Mouse (Mus musculus) limb, embryonic 12.5 days (tissue): Measurements from ENCODE around the gene Pbx2. TPM values are rescaled to one million over a fixed set of nuclear protein-coding genes. Genes with fewer than 3 reads are reported as not detected.

ENCODE experiments used
- ATAC-seq: fragments of 200-750 bp; cut with Nextera tagmentation; 2 replicates; pipeline ENCODE4 v1.8.0; 2017; ENCODE audit warnings: low read depth, moderate TSS enrichment; ENCODE audit not compliant: insufficient number of reproducible peaks, insufficient read depth, low FRiP score, low TSS enrichment
- H3K27ac ChIP-seq: fragments of 300-500 bp; sonication (generic); 2 replicates; pipeline ENCODE4 v1.5.1; 2016; ENCODE audit warnings: mild to moderate bottlenecking, moderate library complexity
- H3K27me3 ChIP-seq: fragments of 300-500 bp; sonication (generic); 2 replicates; pipeline ENCODE4 v1.6.1; 2016; ENCODE audit warnings: mild to moderate bottlenecking, moderate library complexity
- H3K36me3 ChIP-seq: fragments of 300-500 bp; sonication (generic); 2 replicates; pipeline ENCODE4 v1.6.1; 2016; ENCODE audit warnings: mild to moderate bottlenecking, moderate library complexity
- H3K4me1 ChIP-seq: fragments of 300-500 bp; sonication (generic); replicated peaks from 2 replicates; pipeline ENCODE4 v1.6.1; 2016
- H3K4me2 ChIP-seq: fragments of 300-500 bp; sonication (generic); 2 replicates; pipeline ENCODE4 v1.6.1; 2016; ENCODE audit warnings: mild to moderate bottlenecking, moderate library complexity
- H3K4me3 ChIP-seq: fragments of 300-500 bp; sonication (generic); replicated peaks from 2 replicates; pipeline ENCODE4 v1.5.1; 2016; ENCODE audit warnings: mild to moderate bottlenecking
- H3K9ac ChIP-seq: fragments of 300-500 bp; sonication (generic); replicated peaks from 2 replicates; pipeline ENCODE4 v1.6.1; 2016; ENCODE audit warnings: mild to moderate bottlenecking, moderate library complexity
- H3K9me3 ChIP-seq: fragments of 300-500 bp; sonication (generic); 2 replicates; pipeline ENCODE4 v1.6.1; 2016; ENCODE audit warnings: mild to moderate bottlenecking, moderate library complexity
- WGBS: fragments of 180-500 bp; shearing (Covaris S2); methylation state at CpG from one replicate; pipeline ENCODE4 v1.1.7; 2016; 5-methylcytosine and 5-hydroxymethylcytosine counted together
- polyA plus RNA-seq: library from polyadenylated mRNA; unstranded; fragments of >200 nt; fragmentation: Nextera tagmentation; extraction: Ambion mirVana; gene quantifications from 2 replicates; pipeline ENCODE4 v1.2.1, GENCODE M21; 2016

Gene Pbx2
- polyA plus RNA-seq, 1 experiment from 2014 or later: 24.6 TPM

DNA sequence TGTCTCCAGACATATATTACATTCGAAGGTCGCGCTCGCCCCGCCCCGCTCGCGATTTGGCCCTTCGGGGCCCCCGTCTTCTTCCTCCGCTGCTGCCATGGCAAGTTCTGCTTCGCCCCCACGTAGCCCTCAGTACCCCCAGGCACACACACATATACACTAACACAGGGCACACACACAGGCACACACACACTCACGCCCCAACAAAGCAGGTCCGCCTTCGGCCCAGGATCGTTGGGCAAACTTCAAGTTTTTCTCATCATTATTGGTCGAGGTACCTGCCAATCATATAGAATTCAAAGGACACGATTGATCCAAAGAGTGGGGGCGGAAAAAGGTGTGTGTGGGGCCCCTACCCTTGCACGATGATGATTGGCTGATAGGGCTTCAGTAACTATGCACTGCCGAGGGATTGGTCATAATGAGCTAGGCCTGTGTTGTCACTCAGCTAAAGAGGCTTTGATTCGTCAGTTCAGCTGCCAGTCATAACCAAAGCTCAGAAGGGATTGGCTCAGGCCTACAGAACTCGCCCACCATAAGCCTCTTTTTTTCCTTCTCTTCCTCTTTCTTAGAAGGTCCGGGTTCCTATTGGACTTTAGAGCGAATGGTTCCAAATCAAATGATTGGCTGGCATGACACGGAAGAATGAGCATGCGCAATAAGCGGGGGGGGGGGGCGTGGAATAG is 12.5 kb downstream of the Pbx2 start, which contains the start of gene Rnf5:
TSS of gene Rnf5 (minus strand) at position 316 of the 686 bp plus-strand sequence.
- ATAC-seq: peak; percentile 95
- Histone ChIP-seq H3K4me3 (peak within 1 kb of the TSS; percentile 96), H3K27ac (peak within 1 kb of the TSS; percentile 91), H3K4me2 (peak within 1 kb of the TSS; percentile 94), H3K27me3 (no peaks in the 10 kb centered on the region), H3K9me3 (no peaks in the 10 kb centered on the region), H3K4me1 (peaks cover 41% of the 10 kb centered on the region), H3K36me3 (peaks cover 33% of the 10 kb centered on the region), H3K9ac (peak within 1 kb of the TSS; percentile 76)
- under 1% methylated on average over 30 of the region's 30 CpGs for WGBS

DNA sequence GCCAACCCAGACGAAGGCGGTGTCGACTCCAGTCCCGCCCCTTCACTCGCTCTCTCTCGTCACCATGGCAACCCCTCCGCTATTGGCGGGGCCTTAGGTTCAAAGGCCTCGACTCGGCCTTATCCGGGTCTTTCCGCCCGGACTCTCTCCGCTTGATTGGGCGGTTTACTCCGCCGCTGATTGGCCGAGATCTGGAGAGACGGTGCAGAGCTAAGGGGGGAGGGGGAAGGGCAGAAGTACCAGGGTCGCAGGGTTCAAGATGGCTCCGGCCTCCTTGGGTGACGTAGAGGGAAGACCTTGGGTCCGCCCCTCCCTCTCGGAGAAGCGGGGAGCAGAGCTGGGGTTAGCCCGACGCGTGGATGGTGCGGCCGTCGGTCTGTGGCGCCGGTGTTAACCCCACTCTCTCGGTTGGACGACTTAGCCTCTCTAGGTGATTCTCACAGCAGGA is 13.0 kb downstream of the Pbx2 start, which contains the start of gene Agpat1:
TSS of gene Agpat1 (plus strand) at position 202 of the 448 bp plus-strand sequence.
- Histone ChIP-seq H3K27ac (peak within 1 kb of the TSS; percentile 91), H3K9ac (peak within 1 kb of the TSS; percentile 97), H3K4me2 (peak within 1 kb of the TSS; percentile 94), H3K4me1 (peaks cover 45% of the 10 kb centered on the region), H3K4me3 (peak within 1 kb of the TSS; percentile 96), H3K9me3 (no peaks in the 10 kb centered on the region), H3K36me3 (peaks cover 35% of the 10 kb centered on the region), H3K27me3 (no peaks in the 10 kb centered on the region)
- WGBS: under 1% methylated on average over 34 of the region's 35 CpGs
- peak; percentile 86 for ATAC-seq

DNA sequence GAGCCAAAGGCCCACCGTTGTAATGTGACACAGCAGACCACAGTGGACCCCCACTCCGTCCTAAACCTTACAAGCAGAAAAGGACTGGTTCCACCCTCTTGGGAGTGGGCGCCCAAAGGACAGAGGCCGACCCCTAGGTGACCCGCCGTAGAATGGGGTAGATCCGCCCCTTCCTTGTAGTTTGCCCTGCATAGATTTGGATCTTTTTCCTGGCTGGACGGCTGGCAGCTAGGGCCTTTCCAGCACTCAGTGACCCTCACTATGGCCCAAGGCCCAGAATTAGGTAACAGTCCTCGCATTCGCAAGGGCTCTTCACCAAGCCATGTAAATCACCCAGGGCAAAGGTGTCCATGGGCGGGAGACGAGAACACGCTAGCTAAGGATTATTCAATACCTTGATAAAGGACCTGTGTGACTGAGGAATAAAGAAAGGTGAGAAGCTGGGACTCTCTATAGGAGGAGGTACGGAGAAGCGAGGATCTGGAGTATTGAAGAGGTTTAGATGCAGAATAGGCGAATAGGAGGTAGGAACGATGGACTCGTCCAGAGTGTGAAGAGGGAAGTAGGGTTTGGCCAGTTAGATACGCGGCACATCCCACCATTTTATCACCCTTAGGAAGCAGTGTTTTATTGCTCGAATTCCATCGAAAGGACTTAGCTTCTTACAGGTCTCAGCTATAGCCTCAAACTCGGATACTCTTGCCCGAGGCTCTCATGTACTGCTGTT is 13.6 kb downstream of the Pbx2 start:
- Histone ChIP-seq H3K36me3 (peaks cover 34% of the 10 kb centered on the region), H3K27ac (peak overlapping the region; percentile 91), H3K4me3 (peak overlapping the region; percentile 96), H3K9ac (peak overlapping the region; percentile 97), H3K4me2 (peak overlapping the region; percentile 94), H3K27me3 (no peaks in the 10 kb centered on the region), H3K9me3 (no peaks in the 10 kb centered on the region), H3K4me1 (peaks cover 45% of the 10 kb centered on the region)
- 13% methylated on average over 24 of the region's 24 CpGs for WGBS
- ATAC-seq: no peak

DNA sequence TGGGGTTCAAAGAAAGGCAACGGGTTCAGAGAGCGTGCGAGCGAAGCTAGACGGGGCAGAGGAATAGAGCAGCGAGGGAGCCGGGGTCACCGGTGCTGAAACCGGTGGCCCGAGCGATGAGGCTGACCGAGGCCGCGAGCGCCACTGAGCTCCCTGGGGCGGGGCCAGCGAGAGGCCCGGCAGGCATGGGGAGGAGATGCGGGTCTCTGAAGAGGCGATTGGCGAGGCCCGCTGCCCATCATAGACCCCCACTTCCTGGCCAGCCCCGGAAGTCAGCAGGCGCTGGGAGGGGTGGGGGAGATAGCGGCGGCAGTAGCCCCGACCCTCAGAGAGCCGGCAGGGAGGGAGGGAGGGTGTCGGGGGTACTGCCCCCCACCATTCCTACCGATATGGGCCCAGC is 14.5 kb downstream of the Pbx2 start:
- no peaks in the 10 kb centered on the region for H3K9me3 ChIP-seq
- peak; percentile 33; the same call in 1 of the 2 replicates for ATAC-seq
- H3K9ac ChIP-seq: peak overlapping the region; percentile 97
- no peaks in the 10 kb centered on the region for H3K27me3 ChIP-seq
- peaks cover 30% of the 10 kb centered on the region for H3K36me3 ChIP-seq
- WGBS: under 1% methylated on average over 24 of the region's 30 CpGs
- H3K4me1 ChIP-seq: peaks cover 45% of the 10 kb centered on the region
- peak overlapping the region; percentile 91 for H3K27ac ChIP-seq
- H3K4me2 ChIP-seq: peak overlapping the region; percentile 94
- peak overlapping the region; percentile 96 for H3K4me3 ChIP-seq

DNA sequence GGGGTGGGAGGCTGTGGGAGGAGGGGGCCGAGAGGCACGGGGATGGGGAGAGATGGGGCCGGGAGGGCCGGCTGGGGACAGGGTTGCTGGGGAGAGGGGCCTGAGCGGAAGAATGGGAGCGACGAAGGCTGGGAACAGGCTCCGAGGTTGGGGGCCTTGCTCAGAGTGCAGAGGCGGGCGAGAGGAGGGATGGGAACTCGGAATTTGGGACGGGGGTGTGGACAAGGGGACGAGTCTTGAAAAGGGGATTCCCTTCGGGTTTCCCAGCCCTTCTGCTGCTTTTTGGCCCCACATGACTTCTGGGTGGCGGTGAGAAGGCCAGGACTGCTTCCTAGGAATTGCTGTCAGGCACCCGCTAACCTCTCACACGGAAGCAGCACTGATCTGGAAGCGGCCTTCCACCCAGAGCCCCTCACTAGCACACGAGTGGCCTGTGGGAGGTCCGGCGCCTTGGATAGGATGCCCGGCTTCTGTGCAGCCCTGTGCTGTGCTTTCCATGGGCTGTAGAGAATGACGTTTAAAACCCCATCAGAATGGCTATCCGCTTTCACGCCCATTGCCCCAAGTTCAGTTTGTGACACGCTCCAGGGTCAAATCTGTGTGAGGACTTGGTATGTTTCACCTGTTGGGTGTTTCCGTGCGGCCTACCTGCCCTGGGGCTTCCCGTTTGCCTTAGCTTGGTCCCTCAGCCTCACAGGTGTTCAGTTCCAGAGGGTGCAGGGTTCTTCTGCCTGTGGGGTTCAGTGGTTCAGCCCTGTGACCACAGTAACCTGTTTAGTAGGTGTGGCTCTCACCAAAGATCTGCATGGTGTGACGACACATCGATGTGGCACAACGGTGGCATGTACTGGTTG is 15.3 kb downstream of the Pbx2 start:
- no peaks in the 10 kb centered on the region for H3K9me3 ChIP-seq
- no peaks in the 10 kb centered on the region for H3K27me3 ChIP-seq
- peak overlapping the region; percentile 91 for H3K27ac ChIP-seq
- H3K36me3 ChIP-seq: peaks cover 30% of the 10 kb centered on the region
- 16% methylated on average over 32 of the region's 32 CpGs for WGBS
- H3K4me3 ChIP-seq: peak overlapping the region; percentile 96
- peak overlapping the region; percentile 94 for H3K4me2 ChIP-seq
- ATAC-seq: no peak
- peaks cover 45% of the 10 kb centered on the region for H3K4me1 ChIP-seq
- peak overlapping the region; percentile 97 for H3K9ac ChIP-seq

DNA sequence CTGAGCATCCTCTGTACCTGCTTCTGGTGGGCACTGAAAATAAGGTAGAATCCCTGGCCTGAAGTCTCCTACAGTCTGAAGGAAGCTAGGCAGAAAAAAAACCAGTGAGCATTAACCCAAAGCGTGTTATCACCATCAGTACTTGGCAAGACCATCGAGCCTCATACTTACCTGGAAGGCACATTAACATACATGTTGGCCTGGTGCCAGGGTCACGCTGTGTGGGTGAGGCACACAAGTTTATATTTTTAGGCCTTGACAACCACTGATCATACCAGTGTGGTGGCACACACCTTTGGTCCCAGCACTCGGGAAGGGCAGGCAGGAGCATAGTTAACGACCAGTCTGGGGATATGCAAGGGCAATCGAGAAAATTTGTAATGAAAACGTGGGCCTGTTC is 16.9 kb downstream of the Pbx2 start:
- peaks cover 39% of the 10 kb centered on the region for H3K36me3 ChIP-seq
- peaks cover 35% of the 10 kb centered on the region for H3K4me1 ChIP-seq
- H3K4me3 ChIP-seq: no peak overlapping the region
- no peak for ATAC-seq
- H3K27me3 ChIP-seq: no peaks in the 10 kb centered on the region
- no peak overlapping the region for H3K4me2 ChIP-seq
- H3K9me3 ChIP-seq: no peaks in the 10 kb centered on the region
- 84% methylated on average over 7 of the region's 7 CpGs for WGBS
- H3K27ac ChIP-seq: no peak overlapping the region
- no peak overlapping the region for H3K9ac ChIP-seq

DNA sequence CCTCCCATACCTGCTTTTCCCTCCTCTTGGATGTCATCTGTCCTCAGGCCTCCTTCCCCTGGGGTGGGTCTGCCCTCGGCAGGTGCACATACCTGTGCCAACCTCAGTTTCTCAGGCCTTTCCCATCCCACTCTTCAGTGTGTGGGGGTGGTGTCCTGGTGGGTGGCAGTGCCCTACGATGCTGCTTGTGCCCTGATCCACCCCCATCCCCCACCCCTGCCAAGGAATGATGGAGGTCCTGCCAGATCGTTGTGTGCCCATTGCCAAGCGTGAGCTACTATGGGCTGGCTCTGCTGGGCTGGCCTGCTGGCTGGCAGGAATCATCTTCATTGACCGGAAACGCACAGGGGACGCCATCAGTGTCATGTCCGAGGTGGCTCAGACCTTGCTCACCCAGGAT is 20.0 kb downstream of the Pbx2 start:
- ATAC-seq: no peak
- Histone ChIP-seq H3K4me3 (no peak overlapping the region), H3K9me3 (no peaks in the 10 kb centered on the region), H3K27ac (no peak overlapping the region), H3K27me3 (no peaks in the 10 kb centered on the region), H3K4me2 (no peak overlapping the region), H3K36me3 (peaks cover 68% of the 10 kb centered on the region), H3K9ac (0 out of 2 replicates have a peak overlapping the region, but pooled peaks have one; percentile 8), H3K4me1 (peaks cover 24% of the 10 kb centered on the region)
- WGBS: 95% methylated on average over 8 of the region's 8 CpGs

DNA sequence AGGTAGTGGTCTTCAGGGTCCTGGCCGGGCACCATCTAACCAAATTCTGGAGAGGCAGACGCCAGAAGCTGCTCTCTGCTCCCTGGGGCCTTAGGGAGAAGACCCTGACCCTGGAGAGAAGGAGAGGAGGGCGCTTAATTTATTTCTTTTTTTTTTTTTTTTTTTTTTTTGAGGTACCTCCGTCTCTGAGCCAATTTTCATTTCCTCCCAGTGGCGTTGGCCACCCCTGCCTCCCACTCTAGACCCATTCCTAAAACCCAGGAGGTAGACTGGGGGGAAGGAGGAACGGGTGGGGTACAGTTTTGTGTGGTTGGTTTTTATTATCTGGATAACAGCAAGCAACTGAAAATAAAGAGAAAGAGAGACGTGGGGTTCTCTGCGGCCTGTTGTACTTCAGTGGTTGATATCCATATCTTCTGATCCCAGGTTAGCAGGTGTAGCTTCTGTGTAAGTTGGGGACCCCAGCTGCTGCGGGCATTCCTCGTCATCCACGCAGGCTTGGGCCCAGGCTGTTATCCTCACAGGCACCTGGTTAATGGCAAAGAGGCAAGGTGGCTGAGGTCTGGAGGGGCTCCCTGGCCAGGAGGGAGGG is 22.1 kb downstream of the Pbx2 start:
- H3K9ac ChIP-seq: no peak overlapping the region
- H3K9me3 ChIP-seq: no peaks in the 10 kb centered on the region
- no peak for ATAC-seq
- H3K4me1 ChIP-seq: peaks cover 7% of the 10 kb centered on the region
- H3K27me3 ChIP-seq: no peaks in the 10 kb centered on the region
- H3K4me2 ChIP-seq: no peak overlapping the region
- no peak overlapping the region for H3K4me3 ChIP-seq
- peaks cover 79% of the 10 kb centered on the region for H3K36me3 ChIP-seq
- H3K27ac ChIP-seq: no peak overlapping the region
- 87% methylated on average over 11 of the region's 11 CpGs for WGBS

DNA sequence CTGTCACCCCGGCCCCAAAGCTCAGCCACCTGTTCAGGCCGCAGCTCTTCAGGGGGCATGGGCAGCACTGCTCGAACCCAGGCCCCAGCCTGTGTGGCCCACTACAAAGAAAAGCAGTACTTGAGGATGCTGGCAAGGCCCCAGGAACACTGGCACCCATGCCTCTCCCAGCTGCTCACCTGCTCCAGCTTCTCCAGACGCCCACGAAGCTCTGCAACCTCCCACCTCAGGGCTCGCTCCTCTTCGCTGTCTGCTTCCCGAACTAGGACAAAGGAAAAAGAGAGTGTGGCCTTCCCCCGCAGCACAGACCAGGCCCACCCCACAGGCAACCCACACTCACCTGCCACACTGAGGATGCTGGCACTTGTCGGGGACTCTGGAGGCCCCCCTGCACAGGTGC is 22.8 kb downstream of the Pbx2 start:
- no peak for ATAC-seq
- 90% methylated on average over 10 of the region's 10 CpGs for WGBS
- H3K4me3 ChIP-seq: no peak overlapping the region
- peaks cover 74% of the 10 kb centered on the region for H3K36me3 ChIP-seq
- H3K9ac ChIP-seq: no peak overlapping the region
- peaks cover under 1% of the 10 kb centered on the region; the same call in 1 of the 2 replicates for H3K4me1 ChIP-seq
- no peak overlapping the region for H3K27ac ChIP-seq
- no peaks in the 10 kb centered on the region for H3K9me3 ChIP-seq
- no peak overlapping the region for H3K4me2 ChIP-seq
- no peaks in the 10 kb centered on the region for H3K27me3 ChIP-seq

DNA sequence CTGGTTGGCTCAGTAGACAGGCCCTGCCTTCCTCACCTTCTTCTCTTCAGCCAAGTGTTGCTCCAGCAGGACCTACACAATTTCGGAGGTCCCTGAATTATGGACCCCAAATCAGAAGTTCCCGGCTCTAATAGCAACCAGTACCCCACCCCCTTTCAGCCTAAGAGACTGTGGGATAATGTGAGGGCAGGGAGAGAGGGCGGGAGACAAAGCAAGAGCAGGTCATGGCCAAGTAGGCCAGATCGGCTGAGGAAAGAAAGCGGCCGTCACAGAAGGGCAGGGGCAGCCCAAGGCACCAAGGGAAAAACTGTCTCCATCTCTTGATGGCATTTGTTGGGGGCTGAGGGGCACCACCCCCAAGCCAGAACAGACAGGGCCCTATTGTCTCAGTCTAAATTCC is 24.8 kb downstream of the Pbx2 start, which contains the start of gene Egfl8:
TSS of gene Egfl8 (minus strand) at position 101 of the 400 bp plus-strand sequence.
- Histone ChIP-seq H3K27me3 (no peaks in the 10 kb centered on the region), H3K4me3 (no peak within 1 kb of the TSS), H3K9me3 (no peaks in the 10 kb centered on the region), H3K27ac (no peak within 1 kb of the TSS), H3K4me2 (no peak within 1 kb of the TSS), H3K9ac (peak within 1 kb of the TSS; percentile 31; the same call in 1 of the 2 replicates), H3K4me1 (no peaks in the 10 kb centered on the region), H3K36me3 (peaks cover 74% of the 10 kb centered on the region)
- WGBS: 77% methylated on average over 6 of the region's 6 CpGs
- no peak for ATAC-seq
